Mouse (Mus musculus) lung, adult 2 months (tissue): ENCODE data around the gene Ippk.

Experiments
- CTCF ChIP-seq: fragments of 200-500 bp; IDR thresholded peaks from 2 replicates; pipeline ENCODE4 v1.5.1; 2011; ENCODE audit warnings: mild to moderate bottlenecking, low read length, control low read depth; ENCODE audit not compliant: insufficient read depth
- POLR2A ChIP-seq: fragments of 200-500 bp; IDR thresholded peaks from 2 replicates; pipeline ENCODE4 v1.6.1; 2011; ENCODE audit warnings: low read depth, mild to moderate bottlenecking, control low read depth, low read length, borderline replicate concordance; ENCODE audit errors: extremely low read depth

- TF ChIP-seq CTCF = no peak
- no peak for TF ChIP-seq POLR2A
Measured at GRCm38 (mm10) chr13:49479399-49479798, 58.4 kb downstream of the Ippk start.
